Mouse (Mus musculus) kidney, adult 9 months (tissue): ENCODE results near the gene Mief1.

Source experiments
- DNase-seq: peaks from one replicate; pipeline ENCODE4 v3.0.0; 2022

The Mief1 gene

GRCm38 (mm10) chr15:80232331-80232730 is 1.5 kb upstream of the Mief1 start:
- DNase-seq = no peak

- peak; percentile 26 for DNase-seq
Observed at GRCm38 (mm10) chr15:80233053-80233452, 765 bp upstream of the Mief1 start.

- DNase-seq = no peak
Observed at GRCm38 (mm10) chr15:80235535-80235934, 1.7 kb downstream of the Mief1 start, which contains the start of gene AC140267.1. Gene AC140267.1 (plus strand): TSS chr15:80235835.

- no peak for DNase-seq
Observed at GRCm38 (mm10) chr15:80248135-80248534, 14.3 kb downstream of the Mief1 start.

- DNase-seq = no peak
Observed at GRCm38 (mm10) chr15:80248596-80248995, 14.8 kb downstream of the Mief1 start.

GRCm38 (mm10) chr15:80249672-80250071 is 15.9 kb downstream of the Mief1 start:
- no peak for DNase-seq

GRCm38 (mm10) chr15:80250586-80250985 is 16.8 kb downstream of the Mief1 start:
- DNase-seq = no peak

- no peak for DNase-seq
Observed at GRCm38 (mm10) chr15:80253530-80253929, 19.7 kb downstream of the Mief1 start.

- peak; percentile 59 for DNase-seq
Observed at GRCm38 (mm10) chr15:80254207-80254606, 20.4 kb downstream of the Mief1 start.

- DNase-seq = peak; percentile 99
Observed at GRCm38 (mm10) chr15:80254847-80255645, 21.2 kb downstream of the Mief1 start, which contains the start of gene Atf4. Gene Atf4 (plus strand): TSS chr15:80255184.

- DNase-seq = peak; percentile 82
Observed at GRCm38 (mm10) chr15:80255646-80256121, 21.9 kb downstream of the Mief1 start.

- no peak for DNase-seq
Observed at GRCm38 (mm10) chr15:80256242-80256641, 22.4 kb downstream of the Mief1 start.

GRCm38 (mm10) chr15:80256656-80257601 is 23.1 kb downstream of the Mief1 start:
- DNase-seq = no peak

- DNase-seq = no peak
Observed at GRCm38 (mm10) chr15:80257602-80258239, 23.9 kb downstream of the Mief1 start.

- DNase-seq = no peak
Observed at GRCm38 (mm10) chr15:80258240-80259170, 24.7 kb downstream of the Mief1 start.

- no peak for DNase-seq
Observed at GRCm38 (mm10) chr15:80259406-80260045, 25.7 kb downstream of the Mief1 start.

- peak; percentile 84 for DNase-seq
Observed at GRCm38 (mm10) chr15:80260677-80261076, 26.9 kb downstream of the Mief1 start.

GRCm38 (mm10) chr15:80261100-80261499 is 27.3 kb downstream of the Mief1 start:
- no peak for DNase-seq

GRCm38 (mm10) chr15:80263610-80264575 is 30.1 kb downstream of the Mief1 start, which contains the start of gene Rps19bp1:
Gene Rps19bp1 (minus strand): TSS chr15:80264315.
- peak; percentile 89 for DNase-seq

GRCm38 (mm10) chr15:80266281-80266680 is 32.5 kb downstream of the Mief1 start:
- DNase-seq = peak; percentile 92
